Mouse (Mus musculus) E14TG2a.4 (cell line): ENCODE measurements at regions not wholly inside any gene's neighbourhood (a gene's known extent, or its start where the extent isn't known, plus 50 kb on each side); places are given as distances from the start of the nearest gene placed in this dataset.

Experiments
- H3K27me3 ChIP-seq: 2 replicates; pipeline ENCODE4 v1.6.1; 2014; ENCODE audit warnings: low read length, control low read depth; ENCODE audit not compliant: insufficient read depth
- H3K36me3 ChIP-seq: 2 replicates; pipeline ENCODE4 v1.6.1; 2014; ENCODE audit warnings: low read length, control low read depth; ENCODE audit not compliant: insufficient read depth
- H3K4me1 ChIP-seq: replicated peaks from 2 replicates; pipeline ENCODE4 v1.6.1; 2014; ENCODE audit warnings: low read depth, low read length, control low read depth
- H3K4me3 ChIP-seq: replicated peaks from 2 replicates; pipeline ENCODE4 v1.5.1; 2014; ENCODE audit warnings: mild to moderate bottlenecking, low read length
- H3K9me3 ChIP-seq: 2 replicates; pipeline ENCODE4 v1.6.1; 2014; ENCODE audit warnings: low read length, control low read depth
- CTCF ChIP-seq: conservative IDR thresholded peaks from 2 replicates; pipeline ENCODE4 v1.5.1; 2014; ENCODE audit warnings: low read length
- NANOG ChIP-seq: IDR thresholded peaks from 2 replicates; pipeline ENCODE4 v1.6.1; 2014; ENCODE audit warnings: borderline replicate concordance, low read length, mixed read lengths
- POU5F1 ChIP-seq: IDR thresholded peaks from 2 replicates; pipeline ENCODE4 v1.6.1; 2014; ENCODE audit warnings: low read length, borderline replicate concordance

- Histone ChIP-seq H3K9me3 (no peaks in the 10 kb centered on the region), H3K4me3 (no peak overlapping the region), H3K36me3 (no peaks in the 10 kb centered on the region), H3K4me1 (peaks cover 10% of the 10 kb centered on the region; the same call in 1 of the 2 replicates), H3K27me3 (peaks cover 25% of the 10 kb centered on the region)
- no peak for TF ChIP-seq POU5F1
- TF ChIP-seq CTCF = no peak
- TF ChIP-seq NANOG = no peak
Measured at GRCm38 (mm10) chr13:97421831-97422230, 180.9 kb downstream of the Enc1 start.

GRCm38 (mm10) chr13:97420773-97421172, 179.9 kb downstream of the Enc1 start:
- no peak overlapping the region for H3K4me3 ChIP-seq
- H3K36me3 ChIP-seq = no peaks in the 10 kb centered on the region
- TF ChIP-seq POU5F1 (no peak), CTCF (no peak), NANOG (no peak)
- peaks cover 10% of the 10 kb centered on the region; the same call in 1 of the 2 replicates for H3K4me1 ChIP-seq
- peaks cover 18% of the 10 kb centered on the region for H3K27me3 ChIP-seq
- no peaks in the 10 kb centered on the region for H3K9me3 ChIP-seq

GRCm38 (mm10) chr13:97419100-97419499, 178.2 kb downstream of the Enc1 start:
- TF ChIP-seq POU5F1 = no peak
- no peak for TF ChIP-seq NANOG
- TF ChIP-seq CTCF = no peak
- Histone ChIP-seq H3K36me3 (no peaks in the 10 kb centered on the region), H3K4me1 (peaks cover 10% of the 10 kb centered on the region; the same call in 1 of the 2 replicates), H3K9me3 (no peaks in the 10 kb centered on the region), H3K27me3 (peaks cover 17% of the 10 kb centered on the region), H3K4me3 (no peak overlapping the region)

- Histone ChIP-seq H3K4me3 (no peak overlapping the region), H3K4me1 (peaks cover 10% of the 10 kb centered on the region; the same call in 1 of the 2 replicates), H3K36me3 (no peaks in the 10 kb centered on the region), H3K27me3 (peaks cover 17% of the 10 kb centered on the region), H3K9me3 (no peaks in the 10 kb centered on the region)
- TF ChIP-seq POU5F1 (no peak), CTCF (no peak), NANOG (no peak)
Measured at GRCm38 (mm10) chr13:97418681-97419080, 177.8 kb downstream of the Enc1 start.

DNA sequence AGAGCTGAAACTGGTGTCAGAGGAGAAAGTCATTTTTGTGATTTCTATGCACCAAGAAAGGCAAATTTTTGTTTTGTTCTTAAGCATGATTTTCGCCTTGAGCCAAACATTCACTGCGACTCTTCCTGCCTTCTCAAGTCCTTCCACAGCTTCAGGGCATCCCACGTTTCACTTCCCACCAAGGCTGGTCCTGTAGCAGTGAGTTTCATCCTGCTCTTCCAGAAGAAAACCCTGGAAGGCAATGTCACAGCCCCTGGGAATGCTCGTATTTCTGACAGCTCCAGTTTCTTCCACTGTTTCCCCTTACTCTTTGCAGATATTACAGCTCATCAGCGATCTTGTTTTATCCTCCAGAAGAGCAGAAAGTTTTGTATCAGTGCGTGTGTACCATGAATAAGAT, 177.2 kb downstream of the Enc1 start:
- TF ChIP-seq NANOG = no peak
- H3K9me3 ChIP-seq = no peaks in the 10 kb centered on the region
- peaks cover 17% of the 10 kb centered on the region for H3K27me3 ChIP-seq
- H3K36me3 ChIP-seq = no peaks in the 10 kb centered on the region
- H3K4me1 ChIP-seq = peaks cover 10% of the 10 kb centered on the region; the same call in 1 of the 2 replicates
- no peak overlapping the region for H3K4me3 ChIP-seq

DNA sequence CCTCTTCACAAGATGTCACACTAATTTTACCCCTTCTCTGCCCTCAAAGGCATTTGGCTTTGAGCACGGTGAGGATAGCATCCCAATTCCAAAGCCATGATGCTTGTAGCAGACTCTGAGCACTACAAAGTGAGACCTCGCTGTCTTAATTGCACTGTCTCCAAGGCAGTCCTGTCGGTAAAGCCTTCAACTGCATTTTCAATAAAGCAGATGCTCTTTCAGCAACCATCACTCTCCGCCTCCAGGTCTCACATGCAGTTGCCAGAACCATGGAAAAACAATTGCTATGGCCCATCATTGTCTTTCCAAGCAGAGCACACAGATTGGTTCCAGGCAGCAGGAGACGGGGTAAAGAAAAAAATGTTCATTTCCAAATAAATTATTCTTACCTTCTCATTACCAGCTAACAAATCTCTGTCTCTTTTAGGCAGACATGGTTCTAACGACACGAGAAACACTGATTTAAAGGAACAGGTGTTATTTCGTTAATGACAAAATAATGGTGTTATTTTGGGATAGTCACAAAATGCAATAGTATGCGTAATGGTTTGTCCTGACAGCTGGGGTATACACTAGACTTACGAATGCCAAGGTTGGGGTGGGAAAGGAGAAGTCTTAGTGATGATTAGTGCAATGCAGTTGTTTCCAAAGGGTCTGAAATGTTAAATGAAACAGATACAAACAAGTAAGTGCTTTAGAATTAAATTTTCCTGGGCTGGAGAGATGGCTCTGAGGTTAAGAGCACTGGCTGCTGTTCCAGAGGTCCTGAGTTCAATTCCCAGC, 175.2 kb downstream of the Enc1 start:
- no peak overlapping the region for H3K4me3 ChIP-seq
- H3K36me3 ChIP-seq = no peaks in the 10 kb centered on the region
- no peaks in the 10 kb centered on the region for H3K9me3 ChIP-seq
- H3K27me3 ChIP-seq = peaks cover 7% of the 10 kb centered on the region
- TF ChIP-seq CTCF (no peak), NANOG (no peak), POU5F1 (no peak)
- H3K4me1 ChIP-seq = peaks cover 10% of the 10 kb centered on the region; the same call in 1 of the 2 replicates

DNA sequence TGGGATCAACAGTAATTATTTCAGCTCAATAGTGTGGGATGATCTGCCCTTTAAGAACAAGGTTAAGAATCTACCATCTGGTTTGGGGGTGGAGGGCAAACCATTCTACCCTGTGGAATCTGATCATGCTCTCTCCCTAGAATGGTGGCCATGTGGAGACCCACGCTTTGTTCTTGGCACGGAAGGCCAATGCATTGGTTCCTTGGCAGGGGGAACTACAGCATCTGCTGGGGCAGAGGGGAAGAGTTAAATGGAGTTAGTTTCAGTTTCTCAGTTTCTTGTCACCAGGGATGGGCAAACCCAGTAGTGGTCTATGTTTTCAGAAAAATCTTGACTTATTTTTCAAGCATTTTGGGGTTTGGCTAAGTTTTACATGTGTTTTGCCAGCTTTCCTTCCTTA, 174.5 kb downstream of the Enc1 start:
- H3K4me3 ChIP-seq = no peak overlapping the region
- peaks cover 6% of the 10 kb centered on the region; the same call in 1 of the 2 replicates for H3K27me3 ChIP-seq
- H3K9me3 ChIP-seq = no peaks in the 10 kb centered on the region
- H3K36me3 ChIP-seq = no peaks in the 10 kb centered on the region
- TF ChIP-seq CTCF (no peak), POU5F1 (no peak), NANOG (no peak)
- peaks cover 10% of the 10 kb centered on the region; the same call in 1 of the 2 replicates for H3K4me1 ChIP-seq

DNA sequence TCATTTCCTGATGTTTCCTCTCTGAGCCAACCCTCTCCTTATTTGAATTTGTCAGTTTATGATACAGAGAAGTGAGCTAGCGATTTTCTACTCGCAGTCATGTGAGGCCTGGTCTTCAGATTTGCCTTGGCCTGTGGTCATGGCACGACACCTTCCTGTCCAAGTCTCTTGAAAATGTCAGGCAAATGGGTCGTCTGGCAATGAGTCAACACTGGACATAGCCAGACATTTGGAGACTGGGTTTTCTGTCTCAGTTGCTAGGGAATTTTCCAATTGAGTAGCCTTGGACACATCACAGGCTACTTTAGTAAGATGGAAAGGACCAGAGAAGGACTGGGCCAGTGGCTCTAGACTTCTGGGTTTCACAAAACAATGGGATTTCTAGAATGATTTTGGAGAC, 171.2 kb downstream of the Enc1 start:
- H3K27me3 ChIP-seq = peaks cover 6% of the 10 kb centered on the region; the same call in 1 of the 2 replicates
- H3K4me3 ChIP-seq = no peak overlapping the region
- no peaks in the 10 kb centered on the region for H3K9me3 ChIP-seq
- no peak for TF ChIP-seq NANOG
- no peak for TF ChIP-seq CTCF
- TF ChIP-seq POU5F1 = no peak
- no peaks in the 10 kb centered on the region for H3K36me3 ChIP-seq
- peaks cover 33% of the 10 kb centered on the region for H3K4me1 ChIP-seq

- Histone ChIP-seq H3K27me3 (peaks cover 6% of the 10 kb centered on the region; the same call in 1 of the 2 replicates), H3K4me3 (no peak overlapping the region), H3K4me1 (peaks cover 43% of the 10 kb centered on the region), H3K36me3 (no peaks in the 10 kb centered on the region), H3K9me3 (no peaks in the 10 kb centered on the region)
- no peak for TF ChIP-seq NANOG
- TF ChIP-seq CTCF = no peak
- TF ChIP-seq POU5F1 = no peak
Measured at GRCm38 (mm10) chr13:97410550-97411201, 169.8 kb downstream of the Enc1 start.
